Mouse (Mus musculus): Measurements from ENCODE around the gene Ror2. TPM values are rescaled to one million over a fixed set of nuclear protein-coding genes. Genes with fewer than 3 reads are reported as not detected.

The Ror2 gene
- polyA plus RNA-seq, 1 experiment from 2014 or later: 10.2 TPM

DNA sequence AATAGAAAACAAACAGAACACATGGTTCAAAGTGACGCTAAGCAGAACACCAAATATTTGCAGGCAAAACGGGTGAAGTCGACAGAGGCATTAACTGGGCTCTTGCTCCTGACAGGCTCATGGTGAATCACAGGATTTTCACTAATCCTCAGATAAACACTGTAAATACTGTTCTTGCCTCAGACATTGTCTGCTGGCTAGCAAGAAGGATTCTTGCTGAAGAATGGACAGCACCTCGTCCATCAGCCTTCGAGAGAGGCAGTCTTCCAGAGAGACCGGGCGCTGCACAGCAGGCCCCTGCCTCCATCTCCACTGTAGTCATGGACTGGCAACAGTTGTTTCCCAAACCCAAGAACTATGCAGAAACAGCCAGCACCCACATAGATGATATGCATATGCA is 110.9 kb downstream of the Ror2 start:
- H3K9ac ChIP-seq (ENCODE audit: low read depth, low read length): no peak overlapping the region
- no peak overlapping the region for H3K4me2 ChIP-seq
- no peaks in the 10 kb centered on the region for H3K36me3 ChIP-seq (ENCODE audit: control insufficient read depth, insufficient read depth, low read length)
- H3K9me3 ChIP-seq (replicated peaks; ENCODE audit: control insufficient read depth, low read length): no peaks in the 10 kb centered on the region
- H3K27ac ChIP-seq (ENCODE audit: low read depth, low read length): no peak overlapping the region
- peaks cover 45% of the 10 kb centered on the region for H3K4me1 ChIP-seq (ENCODE audit: control insufficient read depth, insufficient read depth, low read length)
- no peak overlapping the region for H3K4me3 ChIP-seq (ENCODE audit: low read depth, low read length)
- no peaks in the 10 kb centered on the region for H3K27me3 ChIP-seq (ENCODE audit: control insufficient read depth, insufficient read depth, low read length)
- 57% methylated on average over 7 of the region's 7 CpGs for WGBS (ENCODE audit: insufficient replicate concordance)
- ATAC-seq (replicated peaks; ENCODE audit: insufficient number of reproducible peaks, low FRiP score, low TSS enrichment): no peak

GRCm38 (mm10) chr13:53163671-53164070 is 122.3 kb downstream of the Ror2 start:
- no peak overlapping the region for H3K9ac ChIP-seq (ENCODE audit: low read depth, low read length)
- 70% methylated on average over 10 of the region's 10 CpGs for WGBS (ENCODE audit: insufficient replicate concordance)
- no peaks in the 10 kb centered on the region for H3K9me3 ChIP-seq (replicated peaks; ENCODE audit: control insufficient read depth, low read length)
- no peak overlapping the region for H3K27ac ChIP-seq (ENCODE audit: low read depth, low read length)
- no peak overlapping the region for H3K4me3 ChIP-seq (ENCODE audit: low read depth, low read length)
- H3K4me2 ChIP-seq: no peak overlapping the region
- H3K4me1 ChIP-seq (ENCODE audit: control insufficient read depth, insufficient read depth, low read length): peaks cover 33% of the 10 kb centered on the region
- no peaks in the 10 kb centered on the region for H3K27me3 ChIP-seq (ENCODE audit: control insufficient read depth, insufficient read depth, low read length)
- H3K36me3 ChIP-seq (ENCODE audit: control insufficient read depth, insufficient read depth, low read length): no peaks in the 10 kb centered on the region
- ATAC-seq (replicated peaks; ENCODE audit: insufficient number of reproducible peaks, low FRiP score, low TSS enrichment): no peak

GRCm38 (mm10) chr13:53163060-53163459 is 122.9 kb downstream of the Ror2 start:
- H3K9ac ChIP-seq (ENCODE audit: low read depth, low read length): no peak overlapping the region
- H3K27ac ChIP-seq (ENCODE audit: low read depth, low read length): no peak overlapping the region
- H3K4me1 ChIP-seq (ENCODE audit: control insufficient read depth, insufficient read depth, low read length): peaks cover 39% of the 10 kb centered on the region
- no peak for ATAC-seq (replicated peaks; ENCODE audit: insufficient number of reproducible peaks, low FRiP score, low TSS enrichment)
- H3K36me3 ChIP-seq (ENCODE audit: control insufficient read depth, insufficient read depth, low read length): no peaks in the 10 kb centered on the region
- no peak overlapping the region for H3K4me2 ChIP-seq
- H3K4me3 ChIP-seq (ENCODE audit: low read depth, low read length): no peak overlapping the region
- 70% methylated on average over 8 of the region's 8 CpGs for WGBS (ENCODE audit: insufficient replicate concordance)
- no peaks in the 10 kb centered on the region for H3K27me3 ChIP-seq (ENCODE audit: control insufficient read depth, insufficient read depth, low read length)
- H3K9me3 ChIP-seq (replicated peaks; ENCODE audit: control insufficient read depth, low read length): no peaks in the 10 kb centered on the region

GRCm38 (mm10) chr13:53159501-53159900 is 126.4 kb downstream of the Ror2 start:
- Histone ChIP-seq H3K9me3 (replicated peaks; ENCODE audit: control insufficient read depth, low read length) (no peaks in the 10 kb centered on the region), H3K4me3 (ENCODE audit: low read depth, low read length) (no peak overlapping the region), H3K9ac (ENCODE audit: low read depth, low read length) (no peak overlapping the region), H3K36me3 (ENCODE audit: control insufficient read depth, insufficient read depth, low read length) (no peaks in the 10 kb centered on the region), H3K27ac (ENCODE audit: low read depth, low read length) (peak overlapping the region; percentile 77; the same call in 1 of the 2 replicates), H3K4me1 (ENCODE audit: control insufficient read depth, insufficient read depth, low read length) (peaks cover 55% of the 10 kb centered on the region), H3K4me2 (no peak overlapping the region), H3K27me3 (ENCODE audit: control insufficient read depth, insufficient read depth, low read length) (no peaks in the 10 kb centered on the region)
- WGBS (ENCODE audit: insufficient replicate concordance): 85% methylated on average over 5 of the region's 6 CpGs
- ATAC-seq (replicated peaks; ENCODE audit: insufficient number of reproducible peaks, low FRiP score, low TSS enrichment): no peak

DNA sequence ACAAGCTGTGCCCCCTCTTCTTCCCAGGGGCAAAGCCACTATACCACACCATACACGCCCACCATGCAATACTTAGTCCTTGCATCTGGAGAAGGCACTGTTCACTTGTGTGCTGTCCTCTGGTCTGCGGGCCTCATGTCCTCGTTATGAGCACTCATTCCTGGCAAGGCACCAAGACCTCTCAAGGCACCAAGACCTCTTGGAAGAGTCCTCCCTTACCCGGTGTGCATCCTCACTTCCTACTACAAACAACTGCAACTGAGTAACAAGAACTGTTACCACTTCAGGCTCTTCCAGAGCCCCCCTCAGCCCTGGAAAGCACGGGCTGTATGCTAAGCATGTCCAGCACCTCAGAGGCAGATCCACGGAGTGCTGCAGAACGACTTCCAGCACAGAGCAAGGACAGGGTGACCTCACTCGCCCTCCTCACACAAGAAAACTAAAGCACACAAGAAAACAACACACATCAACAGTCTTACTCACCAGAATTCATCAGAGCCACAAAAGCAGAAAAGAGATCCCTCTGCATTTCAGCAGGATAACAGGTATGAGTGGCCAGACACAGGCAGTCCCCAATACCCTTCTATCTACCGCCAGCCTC is 127.4 kb downstream of the Ror2 start:
- peaks cover 60% of the 10 kb centered on the region for H3K4me1 ChIP-seq (ENCODE audit: control insufficient read depth, insufficient read depth, low read length)
- no peak overlapping the region for H3K4me3 ChIP-seq (ENCODE audit: low read depth, low read length)
- H3K27ac ChIP-seq (ENCODE audit: low read depth, low read length): peak overlapping the region; percentile 77
- ATAC-seq (replicated peaks; ENCODE audit: insufficient number of reproducible peaks, low FRiP score, low TSS enrichment): peak; percentile 56; the same call in 1 of the 2 replicates
- H3K9ac ChIP-seq (ENCODE audit: low read depth, low read length): 0 out of 2 replicates have a peak overlapping the region, but pooled peaks have one; percentile 8
- H3K36me3 ChIP-seq (ENCODE audit: control insufficient read depth, insufficient read depth, low read length): no peaks in the 10 kb centered on the region
- no peaks in the 10 kb centered on the region for H3K9me3 ChIP-seq (replicated peaks; ENCODE audit: control insufficient read depth, low read length)
- WGBS (ENCODE audit: insufficient replicate concordance): 45% methylated on average over 9 of the region's 9 CpGs
- no peak overlapping the region for H3K4me2 ChIP-seq
- no peaks in the 10 kb centered on the region for H3K27me3 ChIP-seq (ENCODE audit: control insufficient read depth, insufficient read depth, low read length)

DNA sequence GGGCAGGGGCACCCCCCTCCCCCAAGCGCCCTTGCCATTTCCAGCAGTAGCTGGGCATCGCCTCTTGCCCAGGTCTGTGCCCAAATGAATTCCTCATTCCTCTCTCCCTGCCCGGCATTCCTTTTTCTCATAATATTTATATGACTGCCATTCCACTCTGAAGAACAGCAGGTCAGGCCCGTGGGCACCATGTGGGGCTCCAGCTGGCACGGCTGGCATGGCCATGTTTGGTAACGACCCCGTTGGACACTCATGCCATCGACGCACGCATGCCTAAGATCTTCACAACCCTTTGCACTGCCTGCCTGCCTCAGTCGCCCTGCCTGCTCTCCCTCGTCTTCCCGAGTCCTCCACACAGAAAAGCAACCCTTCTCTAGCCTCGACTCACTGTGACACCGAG is 129.0 kb downstream of the Ror2 start:
- peak overlapping the region; percentile 54; the same call in 1 of the 2 replicates for H3K9ac ChIP-seq (ENCODE audit: low read depth, low read length)
- no peaks in the 10 kb centered on the region for H3K9me3 ChIP-seq (replicated peaks; ENCODE audit: control insufficient read depth, low read length)
- peak overlapping the region; percentile 95 for H3K27ac ChIP-seq (ENCODE audit: low read depth, low read length)
- H3K4me3 ChIP-seq (ENCODE audit: low read depth, low read length): no peak overlapping the region
- no peaks in the 10 kb centered on the region for H3K36me3 ChIP-seq (ENCODE audit: control insufficient read depth, insufficient read depth, low read length)
- WGBS (ENCODE audit: insufficient replicate concordance): 81% methylated on average over 15 of the region's 15 CpGs
- H3K4me2 ChIP-seq: peak overlapping the region; percentile 4; the same call in 1 of the 2 replicates
- H3K4me1 ChIP-seq (ENCODE audit: control insufficient read depth, insufficient read depth, low read length): peaks cover 62% of the 10 kb centered on the region
- ATAC-seq (replicated peaks; ENCODE audit: insufficient number of reproducible peaks, low FRiP score, low TSS enrichment): no peak
- H3K27me3 ChIP-seq (ENCODE audit: control insufficient read depth, insufficient read depth, low read length): no peaks in the 10 kb centered on the region

DNA sequence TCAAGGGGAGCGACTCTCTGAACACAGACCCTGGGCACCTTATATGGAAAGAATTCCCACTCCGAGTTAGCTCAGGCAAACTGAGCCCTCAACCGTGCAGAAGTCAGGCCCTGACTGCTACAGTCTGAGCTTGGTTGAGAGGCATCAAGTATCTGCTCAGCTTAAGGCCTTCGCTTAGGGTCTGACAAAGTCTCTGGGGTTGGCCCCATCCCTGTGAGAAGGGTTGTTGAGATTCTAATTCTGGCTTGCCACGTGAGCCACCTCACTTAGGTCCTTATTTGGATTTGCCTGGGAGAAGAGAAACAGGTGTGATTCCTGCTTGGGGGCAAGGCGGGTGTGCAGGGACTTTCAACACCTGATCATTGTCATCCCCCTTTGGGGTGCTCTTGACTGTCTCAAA is 129.6 kb downstream of the Ror2 start:
- Histone ChIP-seq H3K27ac (ENCODE audit: low read depth, low read length) (peak overlapping the region; percentile 95), H3K9ac (ENCODE audit: low read depth, low read length) (peak overlapping the region; percentile 54; the same call in 1 of the 2 replicates), H3K4me1 (ENCODE audit: control insufficient read depth, insufficient read depth, low read length) (peaks cover 68% of the 10 kb centered on the region), H3K4me2 (peak overlapping the region; percentile 4; the same call in 1 of the 2 replicates), H3K4me3 (ENCODE audit: low read depth, low read length) (no peak overlapping the region), H3K36me3 (ENCODE audit: control insufficient read depth, insufficient read depth, low read length) (no peaks in the 10 kb centered on the region), H3K9me3 (replicated peaks; ENCODE audit: control insufficient read depth, low read length) (no peaks in the 10 kb centered on the region), H3K27me3 (ENCODE audit: control insufficient read depth, insufficient read depth, low read length) (no peaks in the 10 kb centered on the region)
- 0 out of 2 replicates have a peak, but pooled peaks have one; percentile 47 for ATAC-seq (replicated peaks; ENCODE audit: insufficient number of reproducible peaks, low FRiP score, low TSS enrichment)
- 44% methylated on average over 6 of the region's 6 CpGs for WGBS (ENCODE audit: insufficient replicate concordance)

GRCm38 (mm10) chr13:53145511-53145910 is 140.4 kb downstream of the Ror2 start:
- Histone ChIP-seq H3K4me2 (no peak overlapping the region), H3K9ac (ENCODE audit: low read depth, low read length) (no peak overlapping the region), H3K4me3 (ENCODE audit: low read depth, low read length) (no peak overlapping the region), H3K9me3 (replicated peaks; ENCODE audit: control insufficient read depth, low read length) (no peaks in the 10 kb centered on the region), H3K27me3 (ENCODE audit: control insufficient read depth, insufficient read depth, low read length) (no peaks in the 10 kb centered on the region), H3K36me3 (ENCODE audit: control insufficient read depth, insufficient read depth, low read length) (peaks cover 4% of the 10 kb centered on the region; the same call in 1 of the 2 replicates), H3K4me1 (ENCODE audit: control insufficient read depth, insufficient read depth, low read length) (peaks cover 23% of the 10 kb centered on the region), H3K27ac (ENCODE audit: low read depth, low read length) (no peak overlapping the region)
- ATAC-seq (replicated peaks; ENCODE audit: insufficient number of reproducible peaks, low FRiP score, low TSS enrichment): no peak
- 62% methylated on average over 3 of the region's 3 CpGs for whole genome bisulfite sequencing (ENCODE audit: insufficient replicate concordance)

DNA sequence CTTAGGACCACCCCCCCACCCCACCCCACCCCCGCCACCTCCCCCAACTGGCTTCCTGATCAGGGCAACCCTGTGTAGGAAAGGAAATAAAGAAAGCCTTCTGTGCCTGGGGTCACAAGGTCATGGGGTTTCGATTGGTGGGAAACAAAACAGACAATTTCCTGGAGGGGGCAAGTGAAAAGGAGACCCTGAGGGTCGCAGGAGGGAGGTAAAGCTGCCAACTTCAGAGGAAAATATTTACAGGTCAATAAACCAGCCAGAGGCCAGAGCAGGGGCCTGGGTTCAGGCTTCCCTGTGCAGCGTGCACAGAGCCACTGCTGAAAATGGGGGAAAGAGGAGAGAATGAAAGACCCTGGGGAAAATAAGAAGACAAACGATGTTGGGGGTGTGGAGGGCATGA is 142.8 kb downstream of the Ror2 start:
- H3K9ac ChIP-seq (ENCODE audit: low read depth, low read length): no peak overlapping the region
- 47% methylated on average over 5 of the region's 5 CpGs for WGBS (ENCODE audit: insufficient replicate concordance)
- H3K27ac ChIP-seq (ENCODE audit: low read depth, low read length): no peak overlapping the region
- peaks cover 9% of the 10 kb centered on the region; the same call in 1 of the 2 replicates for H3K36me3 ChIP-seq (ENCODE audit: control insufficient read depth, insufficient read depth, low read length)
- no peaks in the 10 kb centered on the region for H3K27me3 ChIP-seq (ENCODE audit: control insufficient read depth, insufficient read depth, low read length)
- peaks cover 8% of the 10 kb centered on the region; the same call in 1 of the 2 replicates for H3K4me1 ChIP-seq (ENCODE audit: control insufficient read depth, insufficient read depth, low read length)
- peaks cover 2% of the 10 kb centered on the region; the same call in 1 of the 2 replicates for H3K9me3 ChIP-seq (replicated peaks; ENCODE audit: control insufficient read depth, low read length)
- no peak for ATAC-seq (replicated peaks; ENCODE audit: insufficient number of reproducible peaks, low FRiP score, low TSS enrichment)
- H3K4me2 ChIP-seq: no peak overlapping the region
- H3K4me3 ChIP-seq (ENCODE audit: low read depth, low read length): no peak overlapping the region

Measured in heart, embryonic 11.5 days (tissue).